Mouse (Mus musculus): Measurements from ENCODE around the gene Xxylt1.

The Xxylt1 gene

GRCm38 (mm10) chr16:30918866-30919265 lies 162.4 kb downstream of the Xxylt1 start:
- DNase-seq (ENCODE audit: low spot score in 2 of 2): no peak

DNA sequence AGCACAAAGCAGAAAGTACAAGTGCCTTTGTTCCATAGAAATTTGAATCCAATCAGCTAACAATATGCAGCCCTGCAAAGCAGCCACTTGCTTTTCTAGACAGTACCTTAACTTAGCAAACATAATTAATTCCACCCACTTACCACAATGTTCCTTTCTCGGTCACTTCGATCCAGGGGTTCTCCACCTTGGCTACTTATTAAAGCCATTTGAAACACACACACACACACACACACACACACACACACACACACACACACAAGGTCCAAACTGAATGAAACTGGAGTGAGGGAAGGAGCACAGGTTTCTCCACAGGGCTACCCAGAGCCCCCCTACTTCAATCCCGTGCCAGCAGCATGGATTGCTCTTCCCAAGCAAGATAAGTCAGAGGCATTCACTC lies 164.3 kb downstream of the Xxylt1 start:
- DNase-seq (ENCODE audit: low spot score in 2 of 2): no peak

- no peak for DNase-seq (ENCODE audit: low spot score in 2 of 2)
These were observed 165.5 kb downstream of the Xxylt1 start for GRCm38 (mm10) chr16:30915611-30916220.

All from frontal cortex, postnatal 25 days (tissue).